Mouse (Mus musculus) neural tube, embryonic 15.5 days (tissue): ENCODE measurements around the gene Dpp8. TPM values are rescaled to one million over a fixed set of nuclear protein-coding genes. Genes with fewer than 3 reads are reported as not detected.
A peak's percentile ranks its signal among the peaks of the same experiment; 100 is the strongest.
"Not testable (repeated sequence)": the region's sequence is repeated elsewhere in the genome, so short reads cannot be mapped to it uniquely, and the experiment has no call there.

Source experiments
- ATAC-seq: fragments of 200-750 bp; cut with Nextera tagmentation; 2 replicates; pipeline ENCODE4 v1.8.0; 2017; ENCODE audit warnings: mild to moderate bottlenecking, moderate TSS enrichment, moderate library complexity; ENCODE audit not compliant: low FRiP score
- H3K27ac ChIP-seq: fragments of 300-500 bp; sonication (generic); replicated peaks from 2 replicates; pipeline ENCODE4 v1.5.1; 2015; ENCODE audit warnings: mild to moderate bottlenecking, inconsistent platforms
- H3K27me3 ChIP-seq: fragments of 300-500 bp; sonication (generic); replicated peaks from 2 replicates; pipeline ENCODE4 v1.6.1; 2015; ENCODE audit warnings: inconsistent platforms
- H3K36me3 ChIP-seq: fragments of 300-500 bp; sonication (generic); 2 replicates; pipeline ENCODE4 v1.6.1; 2015; ENCODE audit warnings: inconsistent platforms
- H3K4me1 ChIP-seq: fragments of 300-500 bp; sonication (generic); 2 replicates; pipeline ENCODE4 v1.6.1; 2015; ENCODE audit warnings: inconsistent platforms
- H3K4me2 ChIP-seq: fragments of 300-500 bp; sonication (generic); 2 replicates; pipeline ENCODE4 v1.6.1; 2015; ENCODE audit warnings: inconsistent platforms, mild to moderate bottlenecking, moderate library complexity
- H3K4me3 ChIP-seq: fragments of 300-500 bp; sonication (generic); replicated peaks from 2 replicates; pipeline ENCODE4 v1.5.1; 2015; ENCODE audit warnings: mild to moderate bottlenecking, inconsistent platforms
- H3K9ac ChIP-seq: fragments of 300-500 bp; sonication (generic); replicated peaks from 2 replicates; pipeline ENCODE4 v1.6.1; 2015; ENCODE audit warnings: mild to moderate bottlenecking, inconsistent platforms
- H3K9me3 ChIP-seq: fragments of 300-500 bp; sonication (generic); replicated peaks from 2 replicates; pipeline ENCODE4 v1.6.1; 2016; ENCODE audit warnings: inconsistent platforms
- WGBS: fragments of 180-500 bp; shearing (Covaris S2); methylation state at CpG from one replicate; pipeline ENCODE4 v1.1.7; 2015; ENCODE audit warnings: mixed read lengths; 5-methylcytosine and 5-hydroxymethylcytosine counted together
- polyA plus RNA-seq: library from polyadenylated mRNA; unstranded; fragments of >200 nt; fragmentation: Nextera tagmentation; extraction: Ambion mirVana; gene quantifications from 2 replicates; pipeline ENCODE4 v1.2.1, GENCODE M21; 2015

Dpp8 gene
- 31.2 and 32.9 TPM in 2 replicates for polyA plus RNA-seq

- Histone ChIP-seq H3K9me3 (no peaks in the 10 kb centered on the region), H3K27ac (peak within 1 kb of the TSS; percentile 93), H3K36me3 (0 out of 2 replicates have a peak, but pooled peaks cover 5% of the 10 kb centered on the region), H3K9ac (peak within 1 kb of the TSS; percentile 78), H3K4me1 (peaks cover 18% of the 10 kb centered on the region), H3K4me2 (peak within 1 kb of the TSS; percentile 82), H3K27me3 (no peaks in the 10 kb centered on the region), H3K4me3 (peak within 1 kb of the TSS; percentile 67)
- WGBS: under 1% methylated on average over 81 of the region's 85 CpGs
- peak; percentile 94 for ATAC-seq
Measured at GRCm38 (mm10) chr9:65032269-65033108, at the start of gene Dpp8. Gene Dpp8, plus strand, starts transcription at chr9:65032414.

DNA sequence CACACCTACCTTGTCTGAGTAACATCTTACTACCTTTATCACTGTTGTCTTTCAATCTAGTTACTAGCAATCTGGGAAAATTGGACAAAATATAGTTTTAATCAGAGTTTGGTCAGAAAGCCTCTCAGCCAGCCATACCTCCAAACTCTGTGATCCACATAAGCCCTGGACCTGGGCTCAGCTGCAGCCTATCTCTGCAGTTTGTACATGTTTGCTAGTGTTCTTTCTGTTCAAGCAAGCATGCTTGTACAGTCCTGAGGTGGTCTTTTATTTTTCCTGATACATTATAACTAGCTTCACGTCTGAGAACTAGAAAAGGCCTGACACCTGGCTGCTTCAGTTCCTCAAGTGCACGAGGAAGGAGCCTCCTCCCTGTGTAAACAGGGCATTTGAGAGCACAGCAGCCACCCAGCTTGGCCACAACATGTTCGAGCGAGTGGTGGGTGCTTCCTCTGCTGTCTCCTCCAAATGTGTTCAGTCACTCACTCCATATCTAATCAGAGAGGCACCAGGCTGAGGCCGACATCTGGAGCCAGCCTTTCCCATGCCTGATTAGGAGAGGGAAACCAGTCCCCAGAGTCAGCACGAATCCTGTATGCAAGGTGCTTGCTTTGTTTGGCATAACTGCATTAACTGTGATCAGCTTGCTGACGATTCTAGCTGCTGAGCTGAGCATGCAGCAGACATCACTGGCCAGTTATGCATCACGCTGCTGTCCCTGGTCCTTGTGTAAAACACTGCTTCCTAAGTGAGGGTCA, 47.0 kb upstream of the Dpp8 start:
- no peaks in the 10 kb centered on the region for H3K4me1 ChIP-seq
- no peak overlapping the region for H3K27ac ChIP-seq
- no peak for ATAC-seq
- H3K27me3 ChIP-seq: no peaks in the 10 kb centered on the region
- H3K4me2 ChIP-seq: no peak overlapping the region
- peaks cover 91% of the 10 kb centered on the region for H3K36me3 ChIP-seq
- H3K9me3 ChIP-seq: no peaks in the 10 kb centered on the region
- no peak overlapping the region for H3K4me3 ChIP-seq
- no peak overlapping the region for H3K9ac ChIP-seq
- WGBS: 80% methylated on average over 8 of the region's 8 CpGs

GRCm38 (mm10) chr9:64985807-64986206, 46.4 kb upstream of the Dpp8 start:
- no peak overlapping the region for H3K4me3 ChIP-seq
- H3K9ac ChIP-seq: no peak overlapping the region
- no peaks in the 10 kb centered on the region for H3K9me3 ChIP-seq
- peaks cover 91% of the 10 kb centered on the region for H3K36me3 ChIP-seq
- WGBS: 93% methylated on average over 9 of the region's 9 CpGs
- no peak overlapping the region for H3K27ac ChIP-seq
- H3K4me1 ChIP-seq: no peaks in the 10 kb centered on the region
- no peak for ATAC-seq
- H3K4me2 ChIP-seq: no peak overlapping the region
- no peaks in the 10 kb centered on the region for H3K27me3 ChIP-seq

- H3K4me2 ChIP-seq: no peak overlapping the region
- H3K27ac ChIP-seq: no peak overlapping the region
- WGBS: 97% methylated on average over 2 of the region's 2 CpGs
- H3K9me3 ChIP-seq: no peaks in the 10 kb centered on the region
- H3K9ac ChIP-seq: no peak overlapping the region
- H3K27me3 ChIP-seq: no peaks in the 10 kb centered on the region
- H3K4me1 ChIP-seq: no peaks in the 10 kb centered on the region
- H3K36me3 ChIP-seq: peaks cover 88% of the 10 kb centered on the region
- ATAC-seq: no peak
- no peak overlapping the region for H3K4me3 ChIP-seq
Measured at GRCm38 (mm10) chr9:64987651-64988050, 44.6 kb upstream of the Dpp8 start.

DNA sequence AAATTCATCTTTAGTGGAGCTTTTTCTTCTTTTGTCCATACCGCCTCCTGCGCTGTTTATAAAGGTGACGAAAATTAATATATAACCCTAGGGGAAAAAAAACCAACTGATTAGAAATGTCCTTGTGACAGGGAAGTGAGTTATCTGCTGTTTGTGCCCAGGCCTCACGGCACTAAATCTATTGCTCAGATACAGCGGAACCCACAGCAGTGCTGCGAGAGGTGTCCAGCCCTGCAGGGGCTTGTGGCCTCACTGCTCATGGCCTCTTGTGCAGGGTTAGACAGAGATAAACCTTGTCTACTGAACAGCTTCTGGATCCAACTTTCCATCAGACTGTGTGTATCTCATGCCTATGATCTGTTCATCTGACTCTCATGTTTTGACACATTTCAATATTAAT, 43.8 kb upstream of the Dpp8 start:
- H3K4me2 ChIP-seq: no peak overlapping the region
- no peak overlapping the region for H3K4me3 ChIP-seq
- H3K27ac ChIP-seq: no peak overlapping the region
- H3K9me3 ChIP-seq: no peaks in the 10 kb centered on the region
- H3K9ac ChIP-seq: no peak overlapping the region
- H3K36me3 ChIP-seq: peaks cover 87% of the 10 kb centered on the region
- 93% methylated on average over 6 of the region's 6 CpGs for WGBS
- no peaks in the 10 kb centered on the region for H3K27me3 ChIP-seq
- ATAC-seq: no peak
- H3K4me1 ChIP-seq: no peaks in the 10 kb centered on the region

DNA sequence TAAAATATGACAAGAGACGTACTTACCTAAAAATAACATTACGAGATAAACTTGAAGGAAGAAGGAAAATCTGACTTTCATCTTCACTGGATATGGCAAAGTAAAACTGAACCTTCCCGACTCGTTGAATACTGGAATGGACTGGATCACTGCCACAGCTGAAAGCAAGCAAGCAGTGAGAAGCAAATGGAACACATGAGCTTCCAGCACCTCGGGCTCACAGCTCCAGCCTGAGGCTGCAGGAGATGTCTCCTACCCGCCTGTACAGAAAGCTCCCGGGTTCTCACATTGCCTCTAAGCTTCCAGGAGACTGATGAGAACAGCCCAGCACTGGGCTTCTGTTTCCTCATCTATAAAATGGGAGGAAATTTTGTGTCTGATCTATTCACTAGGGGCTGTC, 41.9 kb upstream of the Dpp8 start:
- Histone ChIP-seq H3K4me1 (no peaks in the 10 kb centered on the region), H3K36me3 (peaks cover 84% of the 10 kb centered on the region), H3K4me2 (no peak overlapping the region), H3K4me3 (no peak overlapping the region), H3K9me3 (no peaks in the 10 kb centered on the region), H3K9ac (no peak overlapping the region), H3K27me3 (no peaks in the 10 kb centered on the region), H3K27ac (no peak overlapping the region)
- no peak for ATAC-seq
- 90% methylated on average over 7 of the region's 7 CpGs for WGBS

GRCm38 (mm10) chr9:64995464-64995863, 36.8 kb upstream of the Dpp8 start:
- H3K9ac ChIP-seq, ATAC-seq, H3K4me2 ChIP-seq, H3K4me1 ChIP-seq, H3K27ac ChIP-seq, H3K27me3 ChIP-seq, H3K9me3 ChIP-seq, H3K4me3 ChIP-seq: not testable (repeated sequence)
- H3K36me3 ChIP-seq: peaks cover 75% of the 10 kb centered on the region
- WGBS: 89% methylated on average over 1 of the region's 1 CpGs

- Histone ChIP-seq H3K9me3 (no peaks in the 10 kb centered on the region), H3K4me3 (no peak overlapping the region), H3K4me2 (no peak overlapping the region), H3K9ac (no peak overlapping the region), H3K36me3 (peaks cover 74% of the 10 kb centered on the region), H3K27me3 (no peaks in the 10 kb centered on the region), H3K4me1 (no peaks in the 10 kb centered on the region), H3K27ac (no peak overlapping the region)
- ATAC-seq: no peak
- WGBS: 60% methylated on average over 4 of the region's 4 CpGs
Measured at GRCm38 (mm10) chr9:65001481-65001880, 30.7 kb upstream of the Dpp8 start.

DNA sequence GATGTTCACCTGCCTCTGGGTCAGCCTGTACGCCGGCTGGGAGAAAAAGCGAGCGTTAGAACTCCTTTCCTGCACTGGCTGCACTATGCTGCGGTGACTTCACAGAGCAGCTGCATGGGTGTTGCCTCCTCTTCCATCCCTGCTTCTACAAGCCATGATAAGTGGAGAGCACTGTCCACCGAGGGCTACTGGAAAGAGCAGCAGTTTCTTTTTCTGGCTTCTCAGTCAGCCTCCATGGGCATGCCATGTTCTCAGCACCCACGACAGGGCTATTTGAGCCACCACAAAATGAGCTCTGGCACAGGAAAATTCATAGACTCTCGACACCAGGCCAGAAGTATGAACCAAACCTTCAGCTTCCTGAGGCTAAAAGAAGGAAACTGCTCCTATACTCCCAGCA, 26.5 kb upstream of the Dpp8 start:
- H3K36me3 ChIP-seq: peaks cover 60% of the 10 kb centered on the region
- H3K4me3 ChIP-seq: no peak overlapping the region
- no peak overlapping the region for H3K9ac ChIP-seq
- no peaks in the 10 kb centered on the region for H3K27me3 ChIP-seq
- 96% methylated on average over 8 of the region's 8 CpGs for WGBS
- no peak for ATAC-seq
- no peak overlapping the region for H3K4me2 ChIP-seq
- H3K4me1 ChIP-seq: no peaks in the 10 kb centered on the region
- H3K9me3 ChIP-seq: no peaks in the 10 kb centered on the region
- no peak overlapping the region for H3K27ac ChIP-seq

GRCm38 (mm10) chr9:65010632-65011031, 21.6 kb upstream of the Dpp8 start:
- Histone ChIP-seq H3K27me3 (no peaks in the 10 kb centered on the region), H3K4me1 (peaks cover 7% of the 10 kb centered on the region; the same call in 1 of the 2 replicates), H3K27ac (no peak overlapping the region), H3K4me3 (no peak overlapping the region), H3K9me3 (no peaks in the 10 kb centered on the region), H3K9ac (no peak overlapping the region), H3K4me2 (no peak overlapping the region), H3K36me3 (peaks cover 25% of the 10 kb centered on the region)
- WGBS: 73% methylated on average over 8 of the region's 8 CpGs
- no peak for ATAC-seq

DNA sequence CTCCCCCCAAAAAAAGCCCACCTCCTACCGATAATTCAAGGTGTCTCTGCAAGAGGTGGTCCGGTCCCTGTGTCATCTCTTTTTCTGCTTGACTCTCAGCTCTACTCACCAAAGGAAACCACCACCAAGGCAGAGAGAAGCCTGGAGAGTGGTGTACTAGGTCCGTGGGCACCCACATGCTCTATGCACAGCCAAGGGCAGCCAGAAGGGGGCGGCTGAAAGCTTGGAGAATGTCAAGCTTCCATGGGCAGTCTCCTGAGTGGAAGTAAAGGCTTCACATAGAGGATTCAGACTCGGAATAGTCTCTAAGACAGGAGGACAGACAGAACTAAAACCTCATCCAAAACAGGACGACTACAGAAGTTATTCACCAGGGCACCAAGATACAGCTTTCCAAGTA, 20.9 kb upstream of the Dpp8 start:
- 61% methylated on average over 6 of the region's 6 CpGs for WGBS
- peaks cover 19% of the 10 kb centered on the region for H3K36me3 ChIP-seq

More for the DNA sequence above, 20.9 kb upstream of the Dpp8 start:
- H3K27ac ChIP-seq: no peak overlapping the region
- H3K4me1 ChIP-seq: peaks cover 13% of the 10 kb centered on the region
- no peak for ATAC-seq
- H3K9ac ChIP-seq: no peak overlapping the region
- H3K4me3 ChIP-seq: no peak overlapping the region
- H3K27me3 ChIP-seq: no peaks in the 10 kb centered on the region
- no peak overlapping the region for H3K4me2 ChIP-seq
- no peaks in the 10 kb centered on the region for H3K9me3 ChIP-seq
